Mouse (Mus musculus) hindbrain, embryonic 11.5 days (tissue): Measurements from ENCODE around the gene Psmd6. TPM values are rescaled to one million over a fixed set of nuclear protein-coding genes. Genes with fewer than 3 reads are reported as not detected.
A peak's percentile ranks its signal among the peaks of the same experiment; 100 is the strongest.

Source experiments
- ATAC-seq: fragments of 200-750 bp; cut with Nextera tagmentation; 2 replicates; pipeline ENCODE4 v1.8.0; 2017; ENCODE audit warnings: mild to moderate bottlenecking, moderate TSS enrichment, moderate library complexity; ENCODE audit not compliant: low FRiP score
- DNase-seq: peaks from one replicate; pipeline ENCODE4 v3.0.0-alpha.2; 2015; ENCODE audit warnings: low spot score
- H3K27ac ChIP-seq: fragments of 300-500 bp; sonication (generic); 2 replicates; pipeline ENCODE4 v1.5.1; 2014; ENCODE audit warnings: mild to moderate bottlenecking, low read depth, low read length
- H3K27me3 ChIP-seq: fragments of 300-500 bp; sonication (generic); 2 replicates; pipeline ENCODE4 v1.6.1; 2014; ENCODE audit warnings: mild to moderate bottlenecking, low read length, moderate library complexity, mixed read lengths; ENCODE audit not compliant: control insufficient read depth, insufficient read depth
- H3K36me3 ChIP-seq: fragments of 300-500 bp; sonication (generic); 2 replicates; pipeline ENCODE4 v1.6.1; 2014; ENCODE audit warnings: mild to moderate bottlenecking, low read length, moderate library complexity, mixed read lengths; ENCODE audit not compliant: control insufficient read depth, insufficient read depth
- H3K4me1 ChIP-seq: fragments of 300-500 bp; sonication (generic); replicated peaks from 2 replicates; pipeline ENCODE4 v1.6.1; 2014; ENCODE audit warnings: low read length, mixed read lengths; ENCODE audit not compliant: control insufficient read depth, insufficient read depth
- H3K4me2 ChIP-seq: fragments of 300-500 bp; sonication (generic); replicated peaks from 2 replicates; pipeline ENCODE4 v1.6.1; 2014; ENCODE audit warnings: mild to moderate bottlenecking, low read depth, low read length
- H3K4me3 ChIP-seq: fragments of 300-500 bp; sonication (generic); 2 replicates; pipeline ENCODE4 v1.5.1; 2014; ENCODE audit warnings: low read depth, low read length
- H3K9ac ChIP-seq: fragments of 300-500 bp; sonication (generic); 2 replicates; pipeline ENCODE4 v1.6.1; 2014; ENCODE audit warnings: low read depth, low read length
- H3K9me3 ChIP-seq: fragments of 300-500 bp; sonication (generic); 2 replicates; pipeline ENCODE4 v1.6.1; 2016; ENCODE audit warnings: low read length; ENCODE audit not compliant: control insufficient read depth
- WGBS: fragments of 180-500 bp; shearing (Covaris S2); extraction: QIAGEN DNeasy Blood & Tissue Kit; methylation state at CpG from one replicate; pipeline ENCODE4 v1.1.7; 2014; 5-methylcytosine and 5-hydroxymethylcytosine counted together
- polyA plus RNA-seq: library from polyadenylated mRNA; unstranded; fragments of >200 nt; fragmentation: Nextera tagmentation; extraction: Ambion mirVana; gene quantifications from 2 replicates; pipeline ENCODE4 v1.2.1, GENCODE M21; 2014

Psmd6 gene
- polyA plus RNA-seq, 1 experiment from 2014 or later = 314 TPM

GRCm38 (mm10) chr14:14067648-14068472 lies 52.9 kb downstream of the Psmd6 start:
- H3K9ac ChIP-seq = no peak overlapping the region
- whole genome bisulfite sequencing = 12% methylated on average over 10 of the region's 10 CpGs
- no peak overlapping the region for H3K4me2 ChIP-seq
- no peak overlapping the region for H3K4me3 ChIP-seq
- no peaks in the 10 kb centered on the region for H3K9me3 ChIP-seq
- H3K36me3 ChIP-seq = no peaks in the 10 kb centered on the region
- ATAC-seq (no peak), DNase-seq (peak; percentile 34)
- H3K27ac ChIP-seq = no peak overlapping the region
- no peaks in the 10 kb centered on the region for H3K27me3 ChIP-seq
- 0 out of 2 replicates have a peak, but pooled peaks cover 7% of the 10 kb centered on the region for H3K4me1 ChIP-seq

DNA sequence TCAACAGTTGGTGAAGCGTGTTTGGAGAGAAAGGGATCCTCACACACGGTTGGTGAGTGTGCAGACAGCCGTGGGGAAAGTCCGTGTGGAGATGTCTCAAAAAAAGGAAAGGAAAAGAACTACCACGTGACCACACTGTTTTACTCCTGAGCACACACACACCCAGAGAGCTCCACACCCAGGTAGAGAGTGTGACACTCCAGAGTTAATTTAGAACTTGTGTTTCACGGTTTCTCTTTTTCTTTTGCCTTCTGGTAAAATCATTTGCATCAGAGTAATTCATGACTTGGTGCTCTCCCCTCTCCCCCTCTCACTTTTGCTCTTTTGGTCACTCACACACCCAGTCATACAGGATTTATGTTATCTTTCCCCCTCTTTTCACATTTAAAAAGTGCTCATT lies 54.5 kb downstream of the Psmd6 start:
- Histone ChIP-seq H3K9me3 (no peaks in the 10 kb centered on the region), H3K4me3 (no peak overlapping the region), H3K9ac (no peak overlapping the region), H3K36me3 (no peaks in the 10 kb centered on the region), H3K27ac (no peak overlapping the region), H3K27me3 (no peaks in the 10 kb centered on the region), H3K4me2 (no peak overlapping the region), H3K4me1 (0 out of 2 replicates have a peak, but pooled peaks cover 4% of the 10 kb centered on the region)
- WGBS = 83% methylated on average over 6 of the region's 6 CpGs
- DNase-seq (no peak), ATAC-seq (no peak)

DNA sequence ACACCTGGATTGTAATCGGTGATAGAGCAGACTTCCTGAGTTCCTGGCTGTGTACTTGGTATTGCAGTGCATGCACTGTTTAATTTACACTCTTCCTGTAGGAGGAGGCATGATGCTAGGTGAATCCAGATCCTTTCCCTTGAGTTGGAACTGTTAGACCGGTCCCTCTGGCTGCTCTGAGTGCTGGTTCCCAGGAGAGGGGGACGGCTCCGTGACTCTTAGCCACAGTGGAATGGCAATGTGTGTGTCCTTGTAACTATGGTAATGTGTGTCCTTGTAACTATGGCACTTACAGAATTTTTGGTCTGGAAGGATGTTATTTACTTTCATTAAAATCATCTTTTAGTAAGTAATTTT lies 55.7 kb downstream of the Psmd6 start:
- Histone ChIP-seq H3K9me3 (no peaks in the 10 kb centered on the region), H3K9ac (no peak overlapping the region), H3K36me3 (no peaks in the 10 kb centered on the region), H3K27me3 (no peaks in the 10 kb centered on the region), H3K27ac (no peak overlapping the region), H3K4me2 (no peak overlapping the region), H3K4me3 (no peak overlapping the region), H3K4me1 (no peaks in the 10 kb centered on the region)
- DNase-seq = no peak
- ATAC-seq = no peak
- 58% methylated on average over 4 of the region's 4 CpGs for WGBS

DNA sequence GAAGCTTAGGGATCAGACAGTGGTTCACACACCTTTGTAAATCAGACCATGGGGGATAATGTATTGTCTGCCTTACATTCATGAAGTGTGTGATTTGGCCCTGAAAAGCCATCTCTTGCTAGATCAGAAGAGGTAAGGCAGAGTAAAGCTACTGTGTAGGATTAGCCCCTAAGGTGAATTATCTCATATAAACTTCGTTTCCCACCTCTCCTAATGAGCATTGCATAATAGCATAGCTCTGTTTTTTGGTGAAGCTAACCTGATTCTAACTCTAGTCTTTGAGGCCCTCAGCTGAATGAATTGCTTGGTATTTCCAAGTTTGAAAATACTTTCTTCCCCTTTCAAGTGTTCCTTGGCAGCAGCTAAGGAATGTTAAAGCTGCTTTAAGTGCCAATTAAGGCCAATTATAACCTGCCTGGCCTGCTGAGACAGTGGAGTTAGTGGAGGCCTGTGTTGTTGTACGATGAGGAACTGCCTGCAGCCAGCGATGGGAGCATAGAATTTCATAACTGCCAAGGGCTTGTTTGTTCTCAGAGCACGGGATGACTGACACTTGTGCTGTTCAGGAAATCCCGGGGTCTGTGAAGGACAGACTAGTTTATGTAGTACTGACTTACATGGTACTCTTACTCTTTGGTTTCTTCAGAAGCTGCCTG lies 56.2 kb downstream of the Psmd6 start:
- no peaks in the 10 kb centered on the region for H3K27me3 ChIP-seq
- no peaks in the 10 kb centered on the region for H3K9me3 ChIP-seq
- no peaks in the 10 kb centered on the region for H3K4me1 ChIP-seq
- WGBS = 45% methylated on average over 5 of the region's 5 CpGs
- no peaks in the 10 kb centered on the region for H3K36me3 ChIP-seq
- no peak overlapping the region for H3K9ac ChIP-seq
- ATAC-seq (no peak), DNase-seq (no peak)
- no peak overlapping the region for H3K4me3 ChIP-seq
- no peak overlapping the region for H3K27ac ChIP-seq
- no peak overlapping the region for H3K4me2 ChIP-seq

DNA sequence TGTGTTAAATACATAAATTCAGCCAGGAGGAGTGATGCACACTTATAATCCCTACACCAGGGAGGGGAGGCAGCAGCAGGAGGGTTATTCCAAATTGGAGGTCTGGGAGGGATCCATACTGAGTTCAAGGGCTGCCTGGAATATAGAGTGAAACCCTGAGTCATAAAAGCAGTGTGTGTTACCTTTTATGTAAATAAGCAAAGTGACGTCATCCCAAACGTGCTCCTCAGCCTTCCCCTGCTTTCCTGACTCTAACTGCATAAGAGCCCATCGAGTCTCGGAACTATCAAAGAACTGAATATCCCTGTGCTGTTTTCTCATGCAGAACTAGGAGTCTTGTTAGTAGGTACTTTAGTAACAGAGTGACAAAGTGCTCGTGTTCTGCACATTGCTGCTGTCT lies 57.4 kb downstream of the Psmd6 start:
- ATAC-seq (no peak), DNase-seq (no peak)
- WGBS = 79% methylated on average over 5 of the region's 5 CpGs
- Histone ChIP-seq H3K4me3 (no peak overlapping the region), H3K27ac (no peak overlapping the region), H3K27me3 (no peaks in the 10 kb centered on the region), H3K4me1 (no peaks in the 10 kb centered on the region), H3K4me2 (no peak overlapping the region), H3K9me3 (no peaks in the 10 kb centered on the region), H3K9ac (no peak overlapping the region), H3K36me3 (no peaks in the 10 kb centered on the region)

DNA sequence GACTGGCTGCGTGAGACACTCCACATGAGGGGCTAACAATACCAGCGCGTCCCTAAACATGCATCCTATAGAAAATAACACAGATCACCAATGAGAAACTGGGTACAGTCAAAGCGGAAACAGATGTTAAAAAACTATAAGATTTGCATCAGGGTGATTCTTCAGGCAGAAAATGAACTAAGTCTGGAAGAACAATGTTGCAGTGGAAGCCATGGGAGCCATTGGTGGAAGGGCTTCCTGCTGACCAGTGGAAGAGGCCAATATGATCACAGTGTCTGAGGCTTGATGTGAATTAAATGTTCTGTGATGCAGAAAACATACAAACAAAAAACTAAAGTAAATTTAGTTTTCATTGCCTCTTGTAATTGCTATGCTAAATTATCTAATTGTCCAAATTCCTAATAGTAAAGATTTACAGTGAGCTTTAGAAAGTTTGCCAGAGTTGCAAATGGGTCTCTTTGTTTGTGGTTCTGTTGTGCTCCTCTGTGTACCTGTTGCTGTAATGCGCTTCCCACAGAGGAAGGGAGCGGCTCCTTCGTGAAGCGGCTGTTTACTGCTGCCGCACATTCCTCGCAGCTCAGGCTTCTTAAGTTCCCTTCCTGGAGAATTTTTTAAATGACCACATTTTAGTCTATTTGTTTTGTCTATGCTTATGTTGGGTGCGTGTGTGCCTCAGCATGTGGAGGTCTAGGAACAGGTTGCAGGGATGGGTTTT lies 58.1 kb downstream of the Psmd6 start:
- Histone ChIP-seq H3K27me3 (no peaks in the 10 kb centered on the region), H3K9ac (no peak overlapping the region), H3K9me3 (no peaks in the 10 kb centered on the region), H3K4me1 (no peaks in the 10 kb centered on the region), H3K27ac (no peak overlapping the region), H3K4me3 (no peak overlapping the region), H3K4me2 (no peak overlapping the region), H3K36me3 (no peaks in the 10 kb centered on the region)
- WGBS = 83% methylated on average over 11 of the region's 11 CpGs
- ATAC-seq (no peak), DNase-seq (no peak)

Other genes starting within 250 kb of the Psmd6 start
- gene Gm281, start 206.5 kb downstream of the Psmd6 start, polyA plus RNA-seq = not detected in 2 replicates
- 4.4 and 6.3 TPM in 2 replicates for gene Atxn7, start 159.5 kb downstream of the Psmd6 start, polyA plus RNA-seq
- 253 TPM in 2 replicates for gene Thoc7, start 159.1 kb downstream of the Psmd6 start, polyA plus RNA-seq
- gene Olfr720, start 65.9 kb upstream of the Psmd6 start, polyA plus RNA-seq = not detected in 2 replicates
- not detected in 2 replicates for gene Olfr31, start 201.8 kb upstream of the Psmd6 start, polyA plus RNA-seq
- gene Il3ra, start 225.3 kb upstream of the Psmd6 start, polyA plus RNA-seq = 3.0 TPM in 2 replicates